Mouse (Mus musculus): Measurements from ENCODE around the gene Got1. TPM values are rescaled to one million over a fixed set of nuclear protein-coding genes. Genes with fewer than 3 reads are reported as not detected.

The Got1 gene
- polyA plus RNA-seq, 1 experiment from 2014 or later, result 34.3 TPM

DNA sequence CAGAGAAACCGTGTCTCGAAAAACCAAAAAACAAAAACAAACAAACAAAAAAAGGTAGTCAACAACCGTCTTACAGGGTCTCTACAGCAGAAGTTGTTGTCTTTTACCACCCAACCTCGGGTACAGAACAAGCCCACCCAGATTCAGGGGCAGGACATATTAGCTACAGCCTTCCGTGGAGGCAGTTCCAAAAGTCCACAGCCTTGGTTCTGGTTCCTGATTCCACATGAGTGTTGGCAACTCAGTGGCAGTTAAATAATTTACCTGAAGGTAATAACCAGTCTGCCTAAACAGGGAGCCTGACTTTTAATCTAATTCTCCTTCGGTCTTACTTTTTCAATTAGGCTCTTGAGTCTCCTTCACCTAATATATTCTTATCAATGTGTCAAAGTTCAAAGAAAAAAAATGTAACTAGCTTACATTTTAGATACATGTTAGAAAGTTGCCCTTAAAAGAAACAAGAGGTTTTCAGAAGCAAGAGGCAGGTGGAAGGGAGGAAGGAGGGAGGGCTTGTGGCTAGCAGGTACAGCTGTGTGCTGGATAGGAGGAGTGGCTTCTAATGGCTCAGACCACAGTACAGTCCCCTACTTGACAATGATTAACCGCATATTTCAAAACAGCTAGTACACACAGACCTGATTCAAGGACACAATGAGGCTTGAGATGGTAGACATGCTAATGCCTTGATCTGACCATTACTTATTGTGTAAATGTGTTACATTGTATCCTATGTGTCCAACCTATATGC, 60.7 kb downstream of the Got1 start:
- no peak overlapping the region for H3K9ac ChIP-seq
- ATAC-seq (ENCODE audit: insufficient number of reproducible peaks, insufficient read depth, low FRiP score, low TSS enrichment, low read depth), result no peak
- H3K4me3 ChIP-seq, result no peak overlapping the region
- H3K4me1 ChIP-seq, result 0 out of 2 replicates have a peak, but pooled peaks cover 4% of the 10 kb centered on the region
- no peak overlapping the region for H3K27ac ChIP-seq
- H3K27me3 ChIP-seq, result no peaks in the 10 kb centered on the region
- H3K36me3 ChIP-seq, result no peaks in the 10 kb centered on the region
- H3K4me2 ChIP-seq, result no peak overlapping the region
- WGBS, result 90% methylated on average over 7 of the region's 7 CpGs
- no peaks in the 10 kb centered on the region for H3K9me3 ChIP-seq

DNA sequence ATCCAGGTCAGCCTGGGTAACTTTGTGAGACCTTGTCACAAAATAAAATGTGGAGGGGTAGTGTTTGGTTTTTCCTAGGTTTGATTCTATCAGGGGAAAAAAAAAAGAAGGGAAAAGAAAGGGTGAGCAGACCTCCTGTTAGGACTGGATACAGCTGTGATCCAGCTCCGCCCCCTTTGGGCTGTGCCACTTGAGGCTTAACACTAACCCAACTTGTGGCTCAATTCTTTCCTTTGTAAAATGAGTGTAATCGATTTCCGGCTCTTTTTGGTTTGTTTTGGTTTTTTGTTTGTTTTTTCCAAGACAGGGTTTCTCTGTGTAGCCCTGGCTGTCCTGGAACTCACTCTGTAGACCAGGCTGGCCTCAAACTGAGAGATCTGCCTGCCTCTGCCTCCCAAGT, 62.3 kb downstream of the Got1 start:
- WGBS, result 93% methylated on average over 3 of the region's 3 CpGs
- Histone ChIP-seq H3K27me3 (no peaks in the 10 kb centered on the region), H3K9me3 (no peaks in the 10 kb centered on the region), H3K36me3 (no peaks in the 10 kb centered on the region), H3K9ac (no peak overlapping the region), H3K4me3 (no peak overlapping the region), H3K4me2 (no peak overlapping the region), H3K4me1 (0 out of 2 replicates have a peak, but pooled peaks cover 4% of the 10 kb centered on the region), H3K27ac (no peak overlapping the region)
- ATAC-seq (ENCODE audit: insufficient number of reproducible peaks, insufficient read depth, low FRiP score, low TSS enrichment, low read depth), result no peak

DNA sequence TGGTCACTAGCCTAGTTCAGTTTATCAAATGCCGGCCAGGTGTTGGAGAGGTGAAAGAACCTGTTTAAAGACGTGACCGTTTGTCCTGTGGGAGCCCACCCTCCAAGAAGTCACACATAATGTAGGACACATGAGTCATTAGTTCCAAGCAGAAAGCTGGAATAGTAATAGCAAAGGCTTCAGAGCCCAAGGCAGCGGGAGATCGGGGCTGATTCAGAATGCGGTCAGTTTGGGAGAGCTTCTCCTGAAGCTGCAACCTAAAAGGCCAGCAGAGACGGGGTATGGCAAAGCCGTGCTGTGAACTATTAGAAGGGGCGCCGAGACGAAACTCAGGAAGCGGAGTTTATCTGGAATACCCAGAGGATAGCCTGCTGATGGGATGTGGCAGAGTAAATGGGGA, 63.9 kb downstream of the Got1 start:
- 68% methylated on average over 12 of the region's 12 CpGs for WGBS
- Histone ChIP-seq H3K4me3 (no peak overlapping the region), H3K4me1 (0 out of 2 replicates have a peak, but pooled peaks cover 4% of the 10 kb centered on the region), H3K27ac (no peak overlapping the region), H3K36me3 (no peaks in the 10 kb centered on the region), H3K9me3 (no peaks in the 10 kb centered on the region), H3K9ac (no peak overlapping the region), H3K27me3 (no peaks in the 10 kb centered on the region), H3K4me2 (no peak overlapping the region)
- ATAC-seq (ENCODE audit: insufficient number of reproducible peaks, insufficient read depth, low FRiP score, low TSS enrichment, low read depth), result no peak

DNA sequence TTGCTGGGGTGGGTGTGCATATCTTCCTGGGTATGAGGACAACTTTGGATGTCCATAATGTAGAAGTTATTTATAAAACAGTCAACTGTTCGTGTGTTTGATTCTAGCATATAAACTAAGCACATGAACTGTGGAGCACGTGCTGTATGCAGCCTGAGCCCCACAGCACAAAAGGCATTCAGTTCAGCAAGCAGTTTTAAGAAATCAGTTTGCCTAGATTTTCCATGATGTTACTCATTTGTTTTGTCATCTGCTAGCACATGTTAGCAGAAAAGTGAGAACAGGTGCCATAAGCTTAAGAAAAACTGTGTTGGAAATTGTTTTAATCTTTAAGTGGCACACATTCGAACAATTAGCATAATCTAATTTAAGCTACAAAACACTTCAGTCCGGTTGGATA, 64.5 kb downstream of the Got1 start:
- Histone ChIP-seq H3K4me2 (no peak overlapping the region), H3K9ac (no peak overlapping the region), H3K27ac (no peak overlapping the region)

DNA sequence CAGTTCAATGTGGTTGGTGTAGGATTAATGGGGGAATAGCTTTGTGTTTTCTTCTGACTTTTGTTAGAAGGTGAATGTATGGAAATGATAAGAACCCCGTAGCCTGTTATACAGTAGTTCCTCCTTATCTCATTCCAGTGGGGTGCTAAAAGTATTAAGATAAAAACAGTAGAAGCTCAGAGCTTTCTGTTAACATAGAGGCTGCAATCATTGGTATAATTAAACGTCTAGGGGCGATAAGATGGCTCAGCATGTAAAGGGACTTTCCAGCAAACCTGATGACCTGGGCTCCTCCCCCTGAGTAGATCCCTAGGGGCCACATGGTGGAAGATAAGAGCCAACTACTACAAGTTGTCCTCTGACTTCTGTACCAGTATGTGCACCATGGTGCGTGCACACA, 71.4 kb downstream of the Got1 start:
- no peak for ATAC-seq (ENCODE audit: insufficient number of reproducible peaks, insufficient read depth, low FRiP score, low TSS enrichment, low read depth)
- H3K27me3 ChIP-seq, result no peaks in the 10 kb centered on the region
- H3K4me3 ChIP-seq, result no peak overlapping the region
- WGBS, result 87% methylated on average over 4 of the region's 4 CpGs
- no peak overlapping the region for H3K4me2 ChIP-seq
- H3K9ac ChIP-seq, result no peak overlapping the region
- H3K9me3 ChIP-seq, result no peaks in the 10 kb centered on the region
- H3K36me3 ChIP-seq, result no peaks in the 10 kb centered on the region
- H3K27ac ChIP-seq, result no peak overlapping the region
- no peaks in the 10 kb centered on the region for H3K4me1 ChIP-seq

More for the DNA sequence above, 64.5 kb downstream of the Got1 start:
- Histone ChIP-seq H3K4me3 (no peak overlapping the region), H3K4me1 (0 out of 2 replicates have a peak, but pooled peaks cover 4% of the 10 kb centered on the region), H3K9me3 (no peaks in the 10 kb centered on the region), H3K27me3 (no peaks in the 10 kb centered on the region), H3K36me3 (no peaks in the 10 kb centered on the region)
- 36% methylated on average over 4 of the region's 4 CpGs for WGBS
- ATAC-seq (ENCODE audit: insufficient number of reproducible peaks, insufficient read depth, low FRiP score, low TSS enrichment, low read depth), result no peak

DNA sequence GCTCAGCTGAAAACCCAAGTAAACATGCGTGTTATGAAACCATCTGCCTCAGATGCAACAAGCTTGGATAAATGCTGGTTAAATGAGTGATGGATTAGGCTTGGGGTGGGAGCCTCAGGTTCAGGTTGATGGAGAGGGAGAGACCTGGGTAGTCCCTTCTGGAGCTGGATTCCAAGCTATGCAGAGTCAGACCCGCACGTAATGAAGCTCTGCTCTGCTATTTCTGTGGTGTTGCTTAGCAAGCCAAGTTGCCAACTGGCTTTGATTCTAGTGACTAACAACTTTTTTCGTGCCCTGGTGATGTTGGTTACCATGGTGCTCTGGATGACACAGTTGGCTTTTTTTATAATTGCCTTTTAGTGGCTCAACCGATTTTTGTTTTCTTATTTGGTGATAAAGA, 72.2 kb downstream of the Got1 start:
- 84% methylated on average over 5 of the region's 5 CpGs for WGBS
- ATAC-seq (ENCODE audit: insufficient number of reproducible peaks, insufficient read depth, low FRiP score, low TSS enrichment, low read depth), result no peak
- H3K36me3 ChIP-seq, result no peaks in the 10 kb centered on the region
- H3K9ac ChIP-seq, result no peak overlapping the region
- H3K4me3 ChIP-seq, result no peak overlapping the region
- no peaks in the 10 kb centered on the region for H3K9me3 ChIP-seq
- no peak overlapping the region for H3K4me2 ChIP-seq
- H3K27ac ChIP-seq, result no peak overlapping the region
- no peaks in the 10 kb centered on the region for H3K27me3 ChIP-seq
- no peaks in the 10 kb centered on the region for H3K4me1 ChIP-seq

DNA sequence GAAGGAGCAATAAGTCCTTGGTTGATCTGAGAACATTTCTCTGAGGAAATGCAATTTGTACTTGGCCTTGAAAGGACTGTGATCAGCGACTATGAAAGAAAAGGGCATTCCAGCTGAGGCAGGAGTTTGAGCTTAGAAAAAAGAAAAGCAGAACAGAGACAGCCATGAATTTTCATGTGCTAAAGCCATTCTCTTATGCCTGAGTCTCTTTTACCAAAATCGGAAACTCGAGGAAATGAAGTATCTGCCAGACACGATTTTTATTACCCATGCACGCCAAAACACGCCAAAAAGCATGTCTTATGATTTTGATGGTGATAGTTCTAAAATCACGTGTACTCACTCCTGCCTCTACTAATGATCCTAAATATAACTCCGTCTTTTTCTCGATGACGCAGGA, 72.8 kb downstream of the Got1 start:
- Histone ChIP-seq H3K4me3 (no peak overlapping the region), H3K36me3 (no peaks in the 10 kb centered on the region), H3K27me3 (no peaks in the 10 kb centered on the region), H3K27ac (no peak overlapping the region), H3K4me1 (no peaks in the 10 kb centered on the region), H3K9me3 (no peaks in the 10 kb centered on the region), H3K9ac (no peak overlapping the region), H3K4me2 (no peak overlapping the region)
- no peak for ATAC-seq (ENCODE audit: insufficient number of reproducible peaks, insufficient read depth, low FRiP score, low TSS enrichment, low read depth)
- 87% methylated on average over 10 of the region's 10 CpGs for WGBS

Other genes starting within 250 kb of the Got1 start
- gene Hpse2, start 136.2 kb downstream of the Got1 start, polyA plus RNA-seq (2015; fragmentation: Nextera tagmentation; extraction: Ambion mirVana), result 37.8 and 40.4 TPM in 2 replicates
- 2.8 and 3.6 TPM in 2 replicates for gene Cnnm1, start 84.2 kb downstream of the Got1 start, polyA plus RNA-seq (2015; fragmentation: Nextera tagmentation; extraction: Ambion mirVana)
- 1.4 and 4.2 TPM in 2 replicates for gene Nkx2-3, start 87.7 kb upstream of the Got1 start, polyA plus RNA-seq (2015; fragmentation: Nextera tagmentation; extraction: Ambion mirVana)
- gene Slc25a28, start 150.3 kb upstream of the Got1 start, polyA plus RNA-seq (2015; fragmentation: Nextera tagmentation; extraction: Ambion mirVana), result 13.6 and 16.5 TPM in 2 replicates
- 10.3 TPM in 2 replicates for gene Entpd7, start 165.1 kb upstream of the Got1 start, polyA plus RNA-seq (2015; fragmentation: Nextera tagmentation; extraction: Ambion mirVana)
- gene Cutc, start 228.4 kb upstream of the Got1 start, polyA plus RNA-seq (2015; fragmentation: Nextera tagmentation; extraction: Ambion mirVana), result 12.4 and 13.4 TPM in 2 replicates
- gene Cox15, start 228.4 kb upstream of the Got1 start, polyA plus RNA-seq (2015; fragmentation: Nextera tagmentation; extraction: Ambion mirVana), result 12.5 and 14.4 TPM in 2 replicates

Measured in embryonic facial prominence, embryonic 13.5 days (tissue).